Mouse (Mus musculus) forebrain, embryonic 13.5 days (tissue): ENCODE measurements around the gene Pde1c. TPM values are rescaled to one million over a fixed set of nuclear protein-coding genes. Genes with fewer than 3 reads are reported as not detected.

Experiments
- ATAC-seq: fragments of 200-750 bp; cut with Nextera tagmentation; 2 replicates; pipeline ENCODE4 v1.8.0; 2017
- H3K27ac ChIP-seq: fragments of 300-500 bp; sonication (generic); 2 replicates; pipeline ENCODE4 v1.5.1; 2015; ENCODE audit warnings: inconsistent platforms, mild to moderate bottlenecking, moderate library complexity
- H3K27me3 ChIP-seq: fragments of 300-500 bp; sonication (generic); 2 replicates; pipeline ENCODE4 v1.6.1; 2015; ENCODE audit warnings: mild to moderate bottlenecking, inconsistent platforms
- H3K36me3 ChIP-seq: fragments of 300-500 bp; sonication (generic); 2 replicates; pipeline ENCODE4 v1.6.1; 2015; ENCODE audit warnings: mild to moderate bottlenecking, inconsistent platforms; ENCODE audit not compliant: poor library complexity, severe bottlenecking
- H3K4me1 ChIP-seq: fragments of 300-500 bp; sonication (generic); 2 replicates; pipeline ENCODE4 v1.6.1; 2015; ENCODE audit warnings: inconsistent platforms
- H3K4me2 ChIP-seq: fragments of 300-500 bp; sonication (generic); 2 replicates; pipeline ENCODE4 v1.6.1; 2015; ENCODE audit warnings: inconsistent platforms, mild to moderate bottlenecking, moderate library complexity
- H3K4me3 ChIP-seq: fragments of 300-500 bp; sonication (generic); 2 replicates; pipeline ENCODE4 v1.5.1; 2015; ENCODE audit warnings: mild to moderate bottlenecking, inconsistent platforms
- H3K9ac ChIP-seq: fragments of 300-500 bp; sonication (generic); 2 replicates; pipeline ENCODE4 v1.6.1; 2015; ENCODE audit warnings: mild to moderate bottlenecking, inconsistent platforms
- H3K9me3 ChIP-seq: fragments of 300-500 bp; sonication (generic); replicated peaks from 2 replicates; pipeline ENCODE4 v1.6.1; 2016; ENCODE audit warnings: inconsistent platforms
- WGBS: fragments of 180-500 bp; shearing (Covaris S2); methylation state at CpG from one replicate; pipeline ENCODE4 v1.1.7; 2015; 5-methylcytosine and 5-hydroxymethylcytosine counted together
- polyA plus RNA-seq: library from polyadenylated mRNA; unstranded; fragments of >200 nt; fragmentation: Nextera tagmentation; extraction: Ambion mirVana; gene quantifications from 2 replicates; pipeline ENCODE4 v1.2.1, GENCODE M21; 2015

Gene Pde1c
- polyA plus RNA-seq, 1 experiment from 2014 or later: 9.6 TPM

DNA sequence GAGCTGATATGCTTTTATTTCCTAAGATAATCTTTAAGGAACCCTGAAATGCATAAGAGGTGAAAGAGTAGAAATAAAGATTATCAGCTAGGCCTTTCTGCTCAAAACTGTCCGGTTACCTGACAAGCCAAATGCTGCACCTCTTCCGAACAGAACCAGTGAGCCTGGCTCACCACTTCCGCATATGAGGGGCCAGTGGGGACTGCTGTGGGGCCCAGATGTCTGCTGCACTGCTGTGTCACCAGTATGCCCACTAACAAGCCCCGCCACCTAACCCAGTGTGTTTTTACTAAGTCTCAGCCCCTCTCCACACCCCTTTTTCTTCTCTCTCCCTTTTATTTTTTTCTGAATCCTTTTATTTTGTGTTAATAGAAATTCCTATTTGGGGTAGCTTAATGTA is 17.9 kb downstream of the Pde1c start:
- Histone ChIP-seq H3K9me3 (no peaks in the 10 kb centered on the region), H3K36me3 (no peaks in the 10 kb centered on the region), H3K4me1 (peaks cover 8% of the 10 kb centered on the region), H3K9ac (no peak overlapping the region), H3K4me3 (no peak overlapping the region), H3K27me3 (no peaks in the 10 kb centered on the region), H3K4me2 (no peak overlapping the region), H3K27ac (no peak overlapping the region)
- WGBS: 76% methylated on average over 4 of the region's 4 CpGs
- no peak for ATAC-seq

DNA sequence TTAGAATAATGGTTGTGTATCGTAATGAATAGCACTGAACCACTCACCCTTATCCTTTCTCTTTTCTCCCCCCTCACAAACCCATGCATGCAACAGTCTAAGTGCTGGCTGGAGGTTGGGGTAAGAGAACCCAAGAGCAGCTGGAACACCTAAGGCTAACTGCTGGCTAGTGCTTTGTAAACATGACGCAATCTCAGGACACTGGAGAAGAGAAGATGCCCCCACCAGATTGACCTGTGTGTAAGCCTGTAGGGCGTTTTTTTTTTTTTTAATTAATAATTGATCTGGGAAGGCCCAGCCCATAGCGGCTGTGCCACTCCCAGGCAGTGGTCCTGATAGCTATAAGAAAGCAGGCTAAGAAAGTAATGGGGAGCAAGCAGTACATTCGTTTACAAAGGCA is 28.7 kb downstream of the Pde1c start:
- Histone ChIP-seq H3K27ac (no peak overlapping the region), H3K4me1 (no peaks in the 10 kb centered on the region), H3K4me3 (no peak overlapping the region), H3K9me3 (no peaks in the 10 kb centered on the region), H3K9ac (no peak overlapping the region), H3K27me3 (no peaks in the 10 kb centered on the region), H3K36me3 (no peaks in the 10 kb centered on the region), H3K4me2 (no peak overlapping the region)
- no peak for ATAC-seq
- WGBS: 87% methylated on average over 5 of the region's 5 CpGs

- no peak for ATAC-seq
- H3K9ac ChIP-seq: no peak overlapping the region
- H3K36me3 ChIP-seq: no peaks in the 10 kb centered on the region
- H3K27me3 ChIP-seq: no peaks in the 10 kb centered on the region
- no peak overlapping the region for H3K27ac ChIP-seq
- H3K4me2 ChIP-seq: no peak overlapping the region
- no peaks in the 10 kb centered on the region for H3K9me3 ChIP-seq
- no peaks in the 10 kb centered on the region for H3K4me1 ChIP-seq
- no peak overlapping the region for H3K4me3 ChIP-seq
Measured at GRCm38 (mm10) chr6:56534653-56535052, 34.2 kb downstream of the Pde1c start.

DNA sequence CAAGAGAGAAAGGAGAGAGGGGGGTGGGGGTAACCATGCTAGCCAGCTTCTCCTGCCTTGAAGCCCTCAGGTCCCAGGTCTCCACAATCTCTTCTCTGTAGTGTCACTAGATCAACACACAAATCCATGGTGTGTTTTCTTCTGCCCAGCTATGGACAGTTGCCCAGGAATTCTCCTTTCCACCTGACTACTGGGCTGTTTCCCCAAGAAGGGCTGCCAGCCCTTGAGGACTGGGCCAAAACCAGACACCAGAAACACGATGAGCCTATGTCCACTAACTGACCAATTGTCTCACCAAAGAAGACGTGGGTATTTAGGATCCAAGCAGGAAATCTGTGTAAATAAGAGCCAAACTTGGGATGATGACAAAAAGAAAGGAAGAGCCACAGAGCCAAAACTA is 36.6 kb downstream of the Pde1c start:
- WGBS: 80% methylated on average over 2 of the region's 2 CpGs
- Histone ChIP-seq H3K9ac (no peak overlapping the region), H3K9me3 (no peaks in the 10 kb centered on the region), H3K4me1 (no peaks in the 10 kb centered on the region), H3K36me3 (no peaks in the 10 kb centered on the region), H3K4me3 (no peak overlapping the region), H3K27me3 (no peaks in the 10 kb centered on the region), H3K4me2 (no peak overlapping the region), H3K27ac (no peak overlapping the region)
- ATAC-seq: no peak

DNA sequence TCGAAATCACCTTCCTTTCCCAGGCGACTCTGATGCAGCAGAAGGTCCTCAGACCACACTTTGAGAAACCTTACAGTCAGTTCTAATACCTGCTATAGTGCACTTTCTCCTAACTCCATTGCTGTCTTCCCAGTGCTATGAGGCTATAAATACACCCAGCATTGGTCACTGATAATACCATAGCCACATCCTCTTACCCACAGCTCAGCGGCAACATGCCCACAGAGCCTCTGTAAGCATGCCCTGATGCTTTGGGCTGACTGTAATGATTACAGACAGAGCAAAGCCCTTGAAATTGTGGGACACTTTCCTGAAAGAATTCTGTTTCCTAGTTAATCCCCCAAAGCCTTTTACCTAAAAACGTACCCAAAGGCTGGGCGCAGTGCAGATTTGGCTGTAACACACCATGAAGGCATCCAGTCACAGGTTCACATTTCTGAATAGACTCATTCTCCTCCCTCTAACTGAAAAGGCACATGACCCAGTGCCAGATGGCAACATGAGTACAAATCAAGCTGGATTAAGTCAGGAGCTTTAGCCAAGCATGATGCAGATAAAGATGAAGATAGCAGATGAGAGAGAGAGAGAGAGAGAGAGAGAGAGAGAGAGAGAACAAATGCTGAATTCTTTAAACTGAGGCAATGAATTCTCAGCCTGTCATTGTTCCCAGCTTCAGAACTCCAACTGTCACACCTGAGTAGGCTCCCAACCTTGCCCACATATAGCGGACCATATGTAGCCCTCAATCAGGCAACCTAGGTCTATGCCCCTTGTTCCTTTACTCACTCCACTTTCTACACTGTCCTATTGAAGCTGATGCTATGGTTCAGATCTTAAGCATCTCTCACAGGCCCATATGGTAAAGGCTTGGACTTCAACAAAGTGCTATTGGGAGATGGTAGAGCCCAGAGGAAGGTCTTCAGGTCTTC is 44.7 kb downstream of the Pde1c start:
- WGBS: 87% methylated on average over 6 of the region's 6 CpGs
- ATAC-seq: no peak

DNA sequence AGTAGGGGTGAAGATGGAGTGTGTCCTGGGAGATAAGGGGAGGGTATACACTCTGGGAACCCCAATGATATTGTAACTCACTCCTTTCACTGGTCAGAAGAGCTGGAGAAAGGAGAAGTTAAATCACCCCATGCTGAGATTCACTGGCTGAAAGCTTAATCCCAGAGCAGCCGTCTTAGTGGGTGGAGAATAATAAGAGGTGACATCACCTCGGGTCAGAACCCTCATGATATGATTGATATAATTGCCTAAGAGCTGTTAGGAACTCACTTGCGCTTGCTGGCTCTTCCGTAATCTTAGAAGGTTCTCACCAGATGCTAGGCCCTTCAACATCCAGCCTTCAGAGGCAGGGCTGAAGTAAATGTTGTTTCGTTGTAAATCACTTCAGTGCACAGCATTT is 79.7 kb downstream of the Pde1c start:
- H3K4me1 ChIP-seq: no peaks in the 10 kb centered on the region
- H3K4me2 ChIP-seq: no peak overlapping the region
- WGBS: 70% methylated on average over 5 of the region's 5 CpGs
- ATAC-seq: no peak
- no peaks in the 10 kb centered on the region for H3K9me3 ChIP-seq
- H3K27me3 ChIP-seq: no peaks in the 10 kb centered on the region
- H3K9ac ChIP-seq: no peak overlapping the region
- H3K36me3 ChIP-seq: no peaks in the 10 kb centered on the region
- H3K27ac ChIP-seq: no peak overlapping the region
- no peak overlapping the region for H3K4me3 ChIP-seq

More for the DNA sequence above, 44.7 kb downstream of the Pde1c start:
- no peak overlapping the region for H3K4me3 ChIP-seq
- H3K4me1 ChIP-seq: no peaks in the 10 kb centered on the region
- no peak overlapping the region for H3K4me2 ChIP-seq
- H3K27me3 ChIP-seq: no peaks in the 10 kb centered on the region
- no peaks in the 10 kb centered on the region for H3K9me3 ChIP-seq
- H3K9ac ChIP-seq: no peak overlapping the region
- no peak overlapping the region for H3K27ac ChIP-seq
- H3K36me3 ChIP-seq: no peaks in the 10 kb centered on the region

GRCm38 (mm10) chr6:56485078-56485477 is 83.8 kb downstream of the Pde1c start:
- no peak overlapping the region for H3K9ac ChIP-seq

DNA sequence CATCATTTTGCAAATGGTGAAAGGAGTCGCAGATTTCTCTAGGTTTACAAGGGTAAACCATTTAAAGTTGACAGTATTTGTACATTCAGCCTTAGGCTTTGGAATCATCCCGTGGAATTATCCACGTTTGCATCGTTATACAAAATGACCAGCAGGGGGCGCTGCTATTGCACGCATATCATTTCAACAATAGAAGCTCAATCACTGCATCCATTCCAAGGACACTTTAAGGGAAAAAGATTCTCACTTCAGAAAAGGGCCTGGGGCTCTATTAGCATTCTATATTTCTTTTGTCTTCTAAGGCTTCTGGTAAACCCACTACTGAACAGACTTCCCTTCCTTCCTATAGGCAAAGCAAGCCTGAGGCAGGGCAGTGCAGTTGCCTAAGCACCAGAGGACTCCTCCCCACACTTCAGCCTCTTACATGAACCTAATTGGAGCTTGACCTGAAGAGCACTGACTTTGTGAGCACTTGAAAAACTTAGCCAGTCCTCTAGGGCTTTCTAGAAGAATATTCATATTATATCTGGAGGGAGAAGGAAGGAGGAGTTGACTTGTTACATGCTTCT is 87.9 kb downstream of the Pde1c start:
- Histone ChIP-seq H3K36me3 (no peaks in the 10 kb centered on the region), H3K4me2 (no peak overlapping the region), H3K27ac (no peak overlapping the region), H3K27me3 (no peaks in the 10 kb centered on the region), H3K9me3 (no peaks in the 10 kb centered on the region), H3K4me3 (no peak overlapping the region), H3K9ac (no peak overlapping the region), H3K4me1 (no peaks in the 10 kb centered on the region)
- ATAC-seq: peak; percentile 66
- WGBS: 2% methylated on average over 6 of the region's 6 CpGs

More at GRCm38 (mm10) chr6:56485078-56485477, 83.8 kb downstream of the Pde1c start:
- Histone ChIP-seq H3K4me3 (no peak overlapping the region), H3K4me1 (no peaks in the 10 kb centered on the region), H3K27ac (no peak overlapping the region), H3K36me3 (no peaks in the 10 kb centered on the region), H3K4me2 (no peak overlapping the region), H3K9me3 (no peaks in the 10 kb centered on the region), H3K27me3 (no peaks in the 10 kb centered on the region)
- WGBS: 79% methylated on average over 3 of the region's 3 CpGs
- ATAC-seq: no peak

- WGBS: 27% methylated on average over 6 of the region's 6 CpGs
Measured at GRCm38 (mm10) chr6:56476581-56476980, 92.3 kb downstream of the Pde1c start.

DNA sequence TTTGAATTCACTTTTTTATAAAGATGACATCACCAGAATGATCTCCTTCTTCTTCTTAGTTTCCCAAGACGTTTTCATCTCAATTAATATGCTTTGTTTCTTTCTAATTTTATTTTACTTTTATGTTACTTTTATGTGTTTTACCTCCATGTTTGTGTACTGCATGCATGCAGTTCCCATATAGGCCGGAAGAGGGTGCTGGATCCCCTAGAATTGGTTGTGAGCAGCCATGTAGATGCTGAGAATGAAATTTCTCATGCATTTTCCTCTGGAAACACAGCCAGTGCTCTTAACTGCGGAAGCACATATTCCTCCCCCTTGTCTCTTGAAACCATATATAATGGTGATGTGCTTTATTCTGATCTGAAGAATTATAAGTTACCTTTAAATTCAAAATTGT is 110.8 kb downstream of the Pde1c start:
- Histone ChIP-seq H3K4me1 (no peaks in the 10 kb centered on the region), H3K9ac (no peak overlapping the region), H3K9me3 (no peaks in the 10 kb centered on the region), H3K27me3 (no peaks in the 10 kb centered on the region), H3K4me3 (no peak overlapping the region), H3K27ac (no peak overlapping the region), H3K36me3 (no peaks in the 10 kb centered on the region), H3K4me2 (no peak overlapping the region)
- no peak for ATAC-seq
- WGBS: 49% methylated on average over 3 of the region's 3 CpGs

More at GRCm38 (mm10) chr6:56476581-56476980, 92.3 kb downstream of the Pde1c start:
- no peak overlapping the region for H3K9ac ChIP-seq
- H3K36me3 ChIP-seq: no peaks in the 10 kb centered on the region
- H3K27ac ChIP-seq: no peak overlapping the region
- H3K4me2 ChIP-seq: no peak overlapping the region
- peak; percentile 82; the same call in 1 of the 2 replicates for ATAC-seq
- H3K4me3 ChIP-seq: no peak overlapping the region
- no peaks in the 10 kb centered on the region for H3K4me1 ChIP-seq
- no peaks in the 10 kb centered on the region for H3K27me3 ChIP-seq
- no peaks in the 10 kb centered on the region for H3K9me3 ChIP-seq

- no peak overlapping the region for H3K4me2 ChIP-seq
- H3K4me1 ChIP-seq: no peaks in the 10 kb centered on the region
- H3K27ac ChIP-seq: no peak overlapping the region
- H3K9ac ChIP-seq: no peak overlapping the region
- no peak overlapping the region for H3K4me3 ChIP-seq
- no peaks in the 10 kb centered on the region for H3K36me3 ChIP-seq
- ATAC-seq: no peak
- no peaks in the 10 kb centered on the region for H3K27me3 ChIP-seq
- H3K9me3 ChIP-seq: no peaks in the 10 kb centered on the region
- WGBS: 35% methylated on average over 2 of the region's 2 CpGs
Measured at GRCm38 (mm10) chr6:56447917-56448316, 121.0 kb downstream of the Pde1c start.

GRCm38 (mm10) chr6:56441501-56441900 is 127.4 kb downstream of the Pde1c start:
- H3K36me3 ChIP-seq: no peaks in the 10 kb centered on the region
- H3K27me3 ChIP-seq: no peaks in the 10 kb centered on the region
- H3K27ac ChIP-seq: no peak overlapping the region
- no peak overlapping the region for H3K4me3 ChIP-seq
- no peak overlapping the region for H3K9ac ChIP-seq
- H3K9me3 ChIP-seq: no peaks in the 10 kb centered on the region
- H3K4me2 ChIP-seq: no peak overlapping the region
- peaks cover 3% of the 10 kb centered on the region; the same call in 1 of the 2 replicates for H3K4me1 ChIP-seq
- 49% methylated on average over 4 of the region's 4 CpGs for WGBS
- ATAC-seq: no peak
